Mouse (Mus musculus) CD8-positive naive resting alpha-beta T cell, adult 2 months (primary cell): ENCODE measurements around the gene Ugt1a7c.

ENCODE experiments used
- DNase-seq, 2 experiments: peaks; one replicate each; pipeline ENCODE4 v3.0.0; 2022; ENCODE audit warnings: low read depth in 2 of 2, low spot score in 2 of 2

Ugt1a7c gene

DNA sequence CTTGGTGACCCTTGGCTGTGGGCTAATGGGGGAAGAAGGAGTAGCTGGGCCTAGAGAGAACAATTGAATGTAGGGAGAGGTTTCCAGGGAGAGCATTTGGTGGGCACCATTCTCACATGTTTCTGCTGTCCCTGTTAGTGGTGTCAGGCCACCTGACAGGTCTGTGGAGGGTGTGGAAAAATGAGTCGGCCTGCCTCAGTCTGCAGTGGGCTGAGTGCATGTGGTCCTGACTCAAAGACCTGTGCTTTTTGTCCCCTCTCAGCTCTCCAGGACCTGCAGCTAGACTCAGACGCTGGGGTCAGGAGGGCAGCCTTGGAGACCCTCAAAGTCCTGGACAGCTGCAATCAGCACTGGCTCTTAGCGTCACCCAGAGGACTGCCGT is 164.8 kb downstream of the Ugt1a7c start:
- no peak for DNase-seq

GRCm38 (mm10) chr1:88260114-88260513 is 165.3 kb downstream of the Ugt1a7c start:
- no peak for DNase-seq

GRCm38 (mm10) chr1:88260604-88261377 is 165.9 kb downstream of the Ugt1a7c start:
- no peak for DNase-seq

DNA sequence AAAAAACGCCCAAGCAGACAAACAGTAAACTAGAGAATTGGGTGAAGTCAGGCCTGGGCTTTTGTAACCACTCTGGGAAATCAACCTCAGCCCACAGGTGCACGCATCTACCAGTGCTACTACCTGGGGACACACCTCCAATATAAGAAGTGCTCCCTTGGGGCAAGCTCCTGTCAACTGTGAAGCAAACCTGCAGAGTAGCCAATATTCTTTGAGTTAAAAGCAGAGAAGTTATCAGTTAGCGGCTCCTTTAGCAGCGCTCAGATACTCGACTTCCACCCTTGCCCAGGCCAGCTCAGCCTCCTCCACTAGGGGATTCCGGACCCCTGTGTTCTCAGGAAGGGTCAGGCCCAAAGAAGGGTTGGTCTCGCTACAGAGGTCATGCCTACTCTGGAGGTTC is 166.8 kb downstream of the Ugt1a7c start:
- DNase-seq = no peak

GRCm38 (mm10) chr1:88262255-88262654 is 167.4 kb downstream of the Ugt1a7c start:
- DNase-seq = no peak

- no peak for DNase-seq
Observed at GRCm38 (mm10) chr1:88262961-88263360, 168.1 kb downstream of the Ugt1a7c start.

- no peak for DNase-seq
Observed at GRCm38 (mm10) chr1:88263778-88264177, 168.9 kb downstream of the Ugt1a7c start.

DNA sequence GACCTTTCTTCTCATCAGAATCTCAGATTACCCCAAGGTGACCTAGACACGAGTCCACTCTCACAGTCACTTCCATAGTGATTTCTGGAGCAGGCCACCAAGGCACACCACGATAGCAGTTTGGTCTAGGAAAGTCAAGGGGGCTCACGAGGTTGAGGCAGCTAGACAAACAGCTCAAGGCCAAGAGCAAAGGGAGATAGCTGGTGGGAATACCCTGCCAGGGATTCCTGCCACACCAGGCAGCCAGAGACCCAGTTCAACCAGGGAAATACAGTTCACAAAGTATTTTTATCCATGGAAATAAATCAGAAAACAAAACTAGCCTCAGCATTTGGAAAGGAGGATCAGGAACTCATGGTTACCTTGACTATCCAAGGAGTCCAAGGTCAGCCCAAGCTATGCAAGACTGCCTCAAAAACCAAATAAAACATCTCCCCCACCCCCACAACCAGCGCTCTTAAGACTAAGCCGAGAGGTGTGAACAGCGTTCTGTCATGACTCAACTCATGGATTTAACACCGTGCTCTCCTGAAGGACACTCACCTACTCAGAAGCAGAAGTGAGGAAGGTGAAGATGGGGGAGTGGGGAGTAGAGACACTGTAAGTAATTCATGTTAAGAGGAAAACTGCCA is 169.5 kb downstream of the Ugt1a7c start:
- DNase-seq = no peak

- DNase-seq = no peak
Observed at GRCm38 (mm10) chr1:88264869-88265240, 170.0 kb downstream of the Ugt1a7c start.

- DNase-seq = no peak
Observed at GRCm38 (mm10) chr1:88266123-88266522, 171.3 kb downstream of the Ugt1a7c start.

DNA sequence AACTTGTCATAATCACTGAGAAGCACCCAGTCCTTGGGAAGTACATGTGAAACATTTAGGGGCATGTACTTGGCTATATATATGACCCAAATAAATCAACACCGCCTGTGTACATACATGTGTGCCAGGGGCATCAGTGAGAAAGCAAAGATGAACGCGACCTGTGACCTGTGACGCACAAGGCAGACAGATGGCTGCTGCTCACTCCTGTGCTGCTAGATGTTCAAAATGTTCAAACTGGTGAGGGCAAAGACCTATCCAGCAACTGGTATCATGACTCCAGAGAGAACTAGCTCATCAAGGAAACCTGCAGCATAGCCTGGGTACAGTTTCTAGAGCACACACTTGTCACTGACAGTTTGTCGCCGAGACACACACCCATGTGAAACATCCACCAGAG is 172.6 kb downstream of the Ugt1a7c start:
- no peak for DNase-seq

DNA sequence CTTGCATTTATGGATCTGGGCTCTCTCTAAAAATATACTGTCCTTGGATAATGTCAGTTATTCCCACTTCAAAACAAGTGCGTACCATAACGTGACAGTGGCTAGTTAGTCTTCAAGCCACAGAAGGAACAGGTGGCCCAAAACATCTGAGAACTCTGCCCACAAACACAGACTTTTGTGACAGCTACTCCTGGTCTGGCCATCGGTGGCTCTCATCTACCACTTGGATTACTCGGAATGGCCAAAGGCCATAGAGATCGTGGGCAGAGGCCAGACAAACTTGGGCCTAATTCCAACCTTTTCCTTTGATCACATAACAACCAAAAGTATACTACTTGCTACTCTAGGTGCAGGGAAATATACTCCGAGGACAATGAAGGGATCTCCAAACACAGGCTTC is 173.2 kb downstream of the Ugt1a7c start:
- no peak for DNase-seq
